Mouse (Mus musculus): ENCODE measurements at regions not wholly inside any gene's neighbourhood (a gene's known extent, or its start where the extent isn't known, plus 50 kb on each side); places are given as distances from the start of the nearest gene placed in this dataset.

- no peak for DNase-seq (ENCODE audit: low spot score)
These were observed 539.1 kb downstream of the Ptprc start for GRCm38 (mm10) chr1:137636321-137636944.

DNA sequence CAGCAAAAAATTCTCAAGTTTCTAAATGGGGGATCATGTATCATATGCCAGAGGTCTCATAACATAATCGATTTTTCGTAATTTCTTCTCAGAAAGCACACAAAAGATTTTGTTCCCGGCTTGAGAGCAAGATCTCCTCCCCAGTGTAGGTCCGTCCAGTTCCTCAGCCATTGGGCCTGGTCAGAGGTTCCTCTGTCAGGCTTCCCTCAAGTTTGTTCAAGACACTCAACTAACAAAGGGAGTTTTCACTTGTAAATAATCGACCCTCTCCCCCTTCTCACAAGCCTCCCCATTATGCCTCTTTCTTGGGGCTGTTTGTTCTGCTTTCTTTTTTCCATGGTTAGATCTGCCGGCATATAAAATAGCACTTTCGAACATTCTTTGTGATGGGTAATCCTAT lies 539.7 kb downstream of the Ptprc start:
- DNase-seq (ENCODE audit: low spot score), result no peak

DNA sequence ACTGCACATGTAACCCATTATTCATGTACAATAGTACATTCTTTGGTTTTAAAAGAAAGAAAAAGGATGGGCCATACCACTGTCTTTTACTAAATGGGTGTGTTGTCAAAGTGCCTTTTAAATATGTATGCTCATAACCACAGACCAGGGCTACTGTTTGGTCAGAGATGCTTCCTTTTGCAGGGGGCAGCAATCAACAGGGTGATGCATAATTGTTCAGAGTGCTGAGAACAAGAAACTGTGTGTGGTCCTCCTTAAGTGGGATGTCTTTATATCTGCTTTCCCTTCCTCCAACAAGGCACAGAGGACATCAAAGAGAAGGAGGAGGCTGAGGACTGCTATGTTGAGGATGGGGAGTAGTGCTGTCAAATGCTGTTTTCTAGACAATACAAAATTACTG lies 544.0 kb downstream of the Ptprc start:
- DNase-seq (ENCODE audit: low spot score), result no peak

- DNase-seq (ENCODE audit: low spot score), result no peak
These were observed 554.8 kb downstream of the Ptprc start for GRCm38 (mm10) chr1:137620672-137621071.

GRCm38 (mm10) chr1:137618231-137618630 lies 557.3 kb downstream of the Ptprc start:
- no peak for DNase-seq (ENCODE audit: low spot score)

DNA sequence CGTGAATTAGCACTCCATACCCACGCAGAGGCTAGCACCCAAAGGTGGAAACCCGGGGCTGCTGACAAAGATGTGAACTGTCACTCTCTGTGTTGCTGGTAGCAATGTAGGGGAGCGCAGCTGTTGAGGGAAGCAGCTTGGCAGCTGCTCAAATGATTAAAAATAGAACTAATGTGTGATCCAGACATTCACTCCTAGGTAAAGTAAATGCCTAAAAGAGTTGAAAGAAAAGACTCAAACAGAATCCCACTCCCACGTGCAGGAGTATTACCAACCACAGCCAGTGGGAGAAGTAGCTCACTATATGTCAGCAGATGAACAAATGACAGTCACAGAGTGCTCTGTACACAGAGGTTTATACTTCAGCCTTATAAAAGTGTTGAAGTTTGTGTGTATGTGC lies 558.0 kb downstream of the Ptprc start:
- DNase-seq (ENCODE audit: low spot score), result no peak

DNA sequence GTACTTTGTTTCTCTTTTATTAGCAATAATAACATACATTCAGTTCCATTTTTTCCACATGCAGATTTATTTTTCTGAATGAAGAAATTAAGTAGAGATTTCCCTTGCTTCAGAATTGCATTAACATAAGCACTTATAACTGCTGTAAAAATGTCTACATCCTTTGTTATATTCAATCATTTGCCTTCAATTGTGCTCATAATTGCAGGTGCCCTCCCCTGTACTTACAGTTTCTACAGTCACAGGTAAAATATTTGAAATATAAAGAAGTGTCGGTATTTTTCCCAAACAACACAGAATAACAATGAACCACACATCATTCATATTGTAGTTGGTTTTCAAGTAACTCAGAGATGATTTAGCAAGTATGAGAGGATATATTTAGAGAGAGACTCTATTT lies 568.8 kb downstream of the Ptprc start:
- DNase-seq (ENCODE audit: low spot score), result no peak

- DNase-seq (ENCODE audit: low spot score), result no peak
These were observed 569.4 kb downstream of the Ptprc start for GRCm38 (mm10) chr1:137605890-137606663.

DNA sequence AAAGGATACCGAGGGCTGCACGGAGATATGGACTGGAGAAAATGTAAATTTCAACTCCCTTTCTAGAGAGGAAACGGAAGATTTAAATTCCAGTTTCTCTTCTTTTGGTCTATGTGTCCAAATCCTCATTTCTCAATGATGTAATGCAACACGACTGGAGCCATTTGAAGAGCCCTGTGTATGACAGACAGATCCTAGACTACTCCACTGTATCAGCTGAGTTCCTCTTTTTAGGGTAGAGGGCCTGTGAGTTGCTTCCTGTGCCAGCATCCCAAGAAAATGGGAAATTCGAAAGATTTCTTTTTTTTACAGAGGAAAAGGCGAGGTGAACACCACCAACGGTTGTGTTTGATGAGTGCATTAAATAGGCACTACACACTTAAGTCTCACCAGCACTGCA lies 581.8 kb downstream of the Ptprc start:
- DNase-seq (ENCODE audit: low spot score), result no peak

DNA sequence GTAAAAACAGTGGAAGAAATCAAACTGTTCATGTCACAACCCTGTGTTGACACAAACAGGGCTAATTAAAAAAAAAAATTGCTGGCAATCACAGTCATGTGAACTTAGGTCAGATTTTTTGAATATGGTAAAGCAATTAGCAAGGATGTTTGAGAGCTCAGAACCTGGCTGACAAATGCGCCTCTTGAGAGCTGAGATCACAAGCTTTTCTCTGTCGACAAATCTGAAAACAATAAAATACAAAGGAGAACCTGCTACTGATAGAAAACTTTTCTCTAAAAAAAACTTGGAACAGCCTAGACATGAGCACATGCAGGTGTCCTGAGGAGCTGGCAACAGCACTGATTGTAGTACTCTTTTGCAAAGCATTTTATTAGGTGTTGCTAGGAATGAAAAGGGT lies 583.6 kb downstream of the Ptprc start:
- no peak for DNase-seq (ENCODE audit: low spot score)

DNA sequence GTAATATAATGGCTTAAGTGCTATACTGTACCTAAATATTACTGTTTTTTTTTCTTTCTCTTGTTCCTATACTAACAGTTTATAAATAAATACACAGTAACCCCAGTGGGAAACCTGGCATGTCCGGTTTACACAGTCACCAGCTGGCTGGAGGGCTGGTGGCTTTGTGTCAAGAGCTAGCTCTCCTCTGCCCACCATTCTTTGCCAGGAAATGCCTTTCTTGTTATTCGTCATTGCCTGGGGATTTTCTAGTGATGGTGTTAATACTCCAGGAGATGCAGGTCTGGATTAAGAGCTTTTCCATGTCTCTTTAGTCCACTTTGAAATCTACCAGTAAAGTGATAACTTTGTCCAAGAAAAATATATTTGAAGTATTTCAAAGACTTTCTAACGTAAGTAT lies 584.2 kb downstream of the Ptprc start:
- no peak for DNase-seq (ENCODE audit: low spot score)

GRCm38 (mm10) chr1:137588304-137589300 lies 586.9 kb downstream of the Ptprc start:
- DNase-seq (ENCODE audit: low spot score), result no peak

- DNase-seq (ENCODE audit: low spot score), result no peak
These were observed 587.9 kb downstream of the Ptprc start for GRCm38 (mm10) chr1:137587481-137588228.

- no peak for DNase-seq (ENCODE audit: low spot score)
These were observed 590.8 kb downstream of the Ptprc start for GRCm38 (mm10) chr1:137584696-137585095.

- DNase-seq (ENCODE audit: low spot score), result no peak
These were observed 591.3 kb downstream of the Ptprc start for GRCm38 (mm10) chr1:137584104-137584675.

- DNase-seq (ENCODE audit: low spot score), result no peak
These were observed 597.9 kb downstream of the Ptprc start for GRCm38 (mm10) chr1:137577639-137578038.

- no peak for DNase-seq (ENCODE audit: low spot score)
These were observed 599.3 kb downstream of the Ptprc start for GRCm38 (mm10) chr1:137576174-137576573.

- no peak for DNase-seq (ENCODE audit: low spot score)
These were observed 600.1 kb downstream of the Ptprc start for GRCm38 (mm10) chr1:137575380-137575779.

DNA sequence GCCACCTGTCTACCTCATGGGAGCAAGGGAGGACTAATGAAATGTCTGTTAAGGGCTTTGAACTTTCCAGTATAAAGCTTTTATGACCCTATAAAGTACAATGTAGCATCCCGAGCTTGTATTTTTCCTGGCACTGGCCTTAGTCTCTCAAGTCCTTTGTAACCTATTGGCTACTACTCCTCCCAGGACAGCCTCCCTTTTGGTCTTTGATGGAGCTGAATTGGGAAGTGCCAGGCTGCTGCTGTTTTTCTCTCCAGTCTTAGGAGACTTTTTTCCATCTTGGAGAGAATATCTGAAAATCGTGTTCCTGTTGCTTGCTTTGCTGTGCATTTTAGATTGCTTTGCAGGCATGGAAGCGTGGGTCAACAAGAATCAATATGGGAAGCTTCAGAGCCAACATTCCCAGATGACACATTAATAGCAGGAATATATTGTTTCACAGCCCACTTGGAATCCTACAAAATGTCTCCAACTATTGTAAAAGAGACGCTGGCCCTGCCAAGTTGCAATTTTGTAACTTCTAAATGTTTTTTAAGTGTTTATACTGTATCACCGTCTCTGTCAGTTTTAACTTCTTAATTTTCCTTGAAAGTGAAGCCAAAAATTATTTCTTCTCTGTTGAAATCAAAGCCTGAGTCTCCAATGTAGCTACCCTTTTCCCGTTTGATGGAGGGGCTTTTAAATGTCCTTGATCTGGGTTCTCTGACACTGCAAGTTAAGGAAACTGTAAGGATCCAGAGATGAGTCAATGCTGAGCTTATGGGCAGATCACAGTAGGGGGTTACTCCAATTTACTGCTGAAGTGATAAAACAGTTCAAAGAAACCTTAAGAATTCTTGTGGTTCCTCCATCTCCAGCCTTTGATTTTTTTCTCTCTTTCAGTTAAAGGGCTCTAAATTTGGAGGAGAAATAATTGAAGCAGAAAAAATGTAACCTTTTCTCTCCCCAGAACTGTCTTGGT lies 603.3 kb downstream of the Ptprc start:
- no peak for DNase-seq (ENCODE audit: low spot score)

- no peak for DNase-seq (ENCODE audit: low spot score)
These were observed 604.2 kb downstream of the Ptprc start for GRCm38 (mm10) chr1:137571190-137571904.

All from urinary bladder, postnatal 25 days (tissue).